Mouse (Mus musculus): ENCODE data around the gene Slc25a19. TPM values are rescaled to one million over a fixed set of nuclear protein-coding genes. Genes with fewer than 3 reads are reported as not detected.

Slc25a19 gene
- polyA plus RNA-seq, 1 experiment from 2014 or later = 19.9 TPM

- H3K27ac ChIP-seq (replicated peaks; ENCODE audit: low read depth, low read length) = no peak overlapping the region
- no peaks in the 10 kb centered on the region for H3K4me1 ChIP-seq (ENCODE audit: control insufficient read depth, insufficient read depth, low read length)
- DNase-seq (ENCODE audit: low spot score) = no peak
- no peak overlapping the region for H3K4me2 ChIP-seq (ENCODE audit: low read depth, low read length)
- 92% methylated on average over 7 of the region's 7 CpGs for WGBS
- H3K27me3 ChIP-seq (ENCODE audit: control insufficient read depth, insufficient read depth, low read length) = no peaks in the 10 kb centered on the region
- ATAC-seq (replicated peaks; ENCODE audit: insufficient number of reproducible peaks, low FRiP score, low TSS enrichment, low read depth) = no peak
- no peaks in the 10 kb centered on the region for H3K36me3 ChIP-seq (replicated peaks; ENCODE audit: control insufficient read depth, insufficient read depth, low read depth, low read length)
- no peak overlapping the region for H3K4me3 ChIP-seq (ENCODE audit: low read depth, low read length)
- no peak overlapping the region for H3K9ac ChIP-seq (replicated peaks; ENCODE audit: low read length)
- no peaks in the 10 kb centered on the region for H3K9me3 ChIP-seq (replicated peaks; ENCODE audit: control insufficient read depth, low read length)
Observed at GRCm38 (mm10) chr11:115619949-115620348, 8.1 kb downstream of the Slc25a19 start.

DNA sequence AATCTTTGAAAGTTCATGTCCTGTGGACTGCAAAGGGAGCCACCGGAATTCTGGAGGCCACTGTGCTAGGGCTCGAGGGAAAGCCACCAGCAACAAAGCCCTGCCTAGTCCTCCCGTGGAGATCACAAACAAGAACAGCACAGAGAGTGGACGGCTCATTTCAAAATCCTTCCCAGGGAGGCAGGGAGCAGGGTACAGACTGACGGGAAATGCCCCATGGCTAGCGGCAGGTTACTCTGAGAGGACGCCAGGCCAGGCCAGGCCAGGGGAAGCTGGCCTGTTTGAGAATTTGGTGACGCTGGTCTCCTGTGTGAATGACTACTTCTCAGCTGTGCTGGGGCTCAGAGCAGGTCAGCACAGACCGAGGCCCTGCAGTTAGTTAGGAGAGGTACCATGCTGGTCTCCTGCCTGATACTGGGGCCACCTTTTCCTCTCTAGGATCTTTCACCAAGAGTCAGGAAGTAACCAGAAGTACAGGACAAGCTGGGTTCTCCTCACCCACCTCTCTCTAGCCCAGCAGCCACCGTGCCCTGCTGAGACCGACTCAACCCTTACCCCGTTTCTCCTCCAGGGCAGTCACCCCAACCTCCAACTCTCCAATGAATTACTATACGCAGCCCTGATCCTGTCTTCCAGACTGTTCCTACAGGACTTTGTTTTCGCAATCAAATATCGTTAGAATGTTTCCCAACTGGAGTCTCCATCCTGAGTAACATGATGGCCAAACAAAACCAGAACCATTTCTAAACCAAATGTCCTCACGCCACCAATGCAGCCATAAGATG lies 9.2 kb downstream of the Slc25a19 start:
- Histone ChIP-seq H3K27ac (replicated peaks; ENCODE audit: low read depth, low read length) (no peak overlapping the region), H3K4me2 (ENCODE audit: low read depth, low read length) (no peak overlapping the region), H3K4me3 (ENCODE audit: low read depth, low read length) (no peak overlapping the region), H3K9ac (replicated peaks; ENCODE audit: low read length) (no peak overlapping the region), H3K36me3 (replicated peaks; ENCODE audit: control insufficient read depth, insufficient read depth, low read depth, low read length) (no peaks in the 10 kb centered on the region), H3K27me3 (ENCODE audit: control insufficient read depth, insufficient read depth, low read length) (no peaks in the 10 kb centered on the region), H3K4me1 (ENCODE audit: control insufficient read depth, insufficient read depth, low read length) (no peaks in the 10 kb centered on the region), H3K9me3 (replicated peaks; ENCODE audit: control insufficient read depth, low read length) (no peaks in the 10 kb centered on the region)
- 87% methylated on average over 16 of the region's 16 CpGs for WGBS
- DNase-seq (ENCODE audit: low spot score) = no peak
- no peak for ATAC-seq (replicated peaks; ENCODE audit: insufficient number of reproducible peaks, low FRiP score, low TSS enrichment, low read depth)

DNA sequence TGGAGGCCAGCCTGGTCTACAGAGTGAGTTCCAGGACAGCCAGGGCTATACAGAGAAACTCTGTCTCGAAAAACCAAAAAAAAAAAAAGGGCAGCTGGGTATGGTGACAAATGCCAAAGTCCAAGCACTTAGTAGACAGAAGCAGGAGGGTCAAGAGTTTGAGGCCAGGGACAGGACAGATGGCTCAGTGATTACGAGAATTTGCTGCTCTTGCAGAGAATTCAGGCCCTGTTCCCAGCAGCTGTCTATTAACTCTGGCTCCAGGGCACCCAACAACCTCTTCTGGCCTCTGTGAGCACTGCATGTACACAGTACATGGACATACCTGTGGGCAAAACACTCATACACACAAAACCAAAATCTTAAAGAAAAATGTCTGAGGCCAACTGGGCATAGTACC lies 10.1 kb downstream of the Slc25a19 start:
- ATAC-seq (replicated peaks; ENCODE audit: insufficient number of reproducible peaks, low FRiP score, low TSS enrichment, low read depth) = no peak
- DNase-seq (ENCODE audit: low spot score) = no peak
- no peaks in the 10 kb centered on the region for H3K4me1 ChIP-seq (ENCODE audit: control insufficient read depth, insufficient read depth, low read length)
- no peaks in the 10 kb centered on the region for H3K36me3 ChIP-seq (replicated peaks; ENCODE audit: control insufficient read depth, insufficient read depth, low read depth, low read length)
- H3K4me2 ChIP-seq (ENCODE audit: low read depth, low read length) = no peak overlapping the region
- no peak overlapping the region for H3K9ac ChIP-seq (replicated peaks; ENCODE audit: low read length)
- H3K9me3 ChIP-seq (replicated peaks; ENCODE audit: control insufficient read depth, low read length) = no peaks in the 10 kb centered on the region
- H3K27ac ChIP-seq (replicated peaks; ENCODE audit: low read depth, low read length) = no peak overlapping the region
- no peaks in the 10 kb centered on the region for H3K27me3 ChIP-seq (ENCODE audit: control insufficient read depth, insufficient read depth, low read length)
- H3K4me3 ChIP-seq (ENCODE audit: low read depth, low read length) = no peak overlapping the region
- 67% methylated on average over 2 of the region's 2 CpGs for WGBS

DNA sequence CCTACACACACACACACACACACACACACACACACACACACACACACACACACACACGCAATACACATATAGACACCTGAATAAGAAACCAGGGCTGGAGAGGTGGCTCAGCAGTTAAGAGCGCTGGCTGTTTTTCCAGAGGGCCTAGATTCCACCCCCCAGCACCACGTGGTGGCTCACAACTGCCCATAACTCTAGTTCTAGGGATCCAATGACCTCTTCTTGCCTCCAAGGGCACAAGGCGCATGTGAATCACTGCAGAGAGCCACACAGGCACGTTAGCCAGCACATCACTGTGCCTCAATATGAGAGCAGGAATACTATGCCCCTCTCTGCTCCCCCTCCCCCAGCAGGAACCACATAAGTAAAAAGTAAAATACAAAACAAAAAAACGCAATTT lies 11.2 kb downstream of the Slc25a19 start:
- ATAC-seq (replicated peaks; ENCODE audit: insufficient number of reproducible peaks, low FRiP score, low TSS enrichment, low read depth) (no peak), DNase-seq (ENCODE audit: low spot score) (no peak)
- Histone ChIP-seq H3K9ac (replicated peaks; ENCODE audit: low read length) (no peak overlapping the region), H3K4me3 (ENCODE audit: low read depth, low read length) (no peak overlapping the region), H3K4me1 (ENCODE audit: control insufficient read depth, insufficient read depth, low read length) (no peaks in the 10 kb centered on the region), H3K27ac (replicated peaks; ENCODE audit: low read depth, low read length) (no peak overlapping the region), H3K36me3 (replicated peaks; ENCODE audit: control insufficient read depth, insufficient read depth, low read depth, low read length) (no peaks in the 10 kb centered on the region), H3K4me2 (ENCODE audit: low read depth, low read length) (no peak overlapping the region), H3K27me3 (ENCODE audit: control insufficient read depth, insufficient read depth, low read length) (no peaks in the 10 kb centered on the region), H3K9me3 (replicated peaks; ENCODE audit: control insufficient read depth, low read length) (no peaks in the 10 kb centered on the region)
- 73% methylated on average over 6 of the region's 6 CpGs for WGBS

DNA sequence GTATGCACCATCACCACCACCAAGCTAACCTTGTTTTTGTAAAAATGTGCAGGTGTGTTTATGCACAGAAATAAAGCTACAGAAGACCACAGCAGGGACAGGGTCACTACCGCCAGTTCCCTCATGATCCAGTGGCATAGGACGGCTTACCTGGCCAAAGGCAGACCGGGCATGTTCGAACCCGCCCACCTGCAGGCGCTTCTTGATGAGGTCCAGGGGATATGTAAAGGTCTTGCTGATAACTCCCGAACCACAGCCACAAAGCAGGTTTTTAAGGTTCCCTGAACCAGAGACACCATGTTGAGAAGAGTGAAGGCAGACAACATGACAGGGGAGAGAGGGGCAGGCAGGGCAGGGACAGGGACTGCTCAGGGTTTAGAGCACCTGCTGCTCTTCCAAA lies 11.7 kb downstream of the Slc25a19 start:
- Histone ChIP-seq H3K9ac (replicated peaks; ENCODE audit: low read length) (no peak overlapping the region), H3K27ac (replicated peaks; ENCODE audit: low read depth, low read length) (no peak overlapping the region), H3K9me3 (replicated peaks; ENCODE audit: control insufficient read depth, low read length) (no peaks in the 10 kb centered on the region), H3K4me2 (ENCODE audit: low read depth, low read length) (no peak overlapping the region), H3K4me1 (ENCODE audit: control insufficient read depth, insufficient read depth, low read length) (no peaks in the 10 kb centered on the region), H3K27me3 (ENCODE audit: control insufficient read depth, insufficient read depth, low read length) (no peaks in the 10 kb centered on the region), H3K4me3 (ENCODE audit: low read depth, low read length) (no peak overlapping the region), H3K36me3 (replicated peaks; ENCODE audit: control insufficient read depth, insufficient read depth, low read depth, low read length) (no peaks in the 10 kb centered on the region)
- 89% methylated on average over 7 of the region's 7 CpGs for WGBS
- no peak for DNase-seq (ENCODE audit: low spot score)
- no peak for ATAC-seq (replicated peaks; ENCODE audit: insufficient number of reproducible peaks, low FRiP score, low TSS enrichment, low read depth)

DNA sequence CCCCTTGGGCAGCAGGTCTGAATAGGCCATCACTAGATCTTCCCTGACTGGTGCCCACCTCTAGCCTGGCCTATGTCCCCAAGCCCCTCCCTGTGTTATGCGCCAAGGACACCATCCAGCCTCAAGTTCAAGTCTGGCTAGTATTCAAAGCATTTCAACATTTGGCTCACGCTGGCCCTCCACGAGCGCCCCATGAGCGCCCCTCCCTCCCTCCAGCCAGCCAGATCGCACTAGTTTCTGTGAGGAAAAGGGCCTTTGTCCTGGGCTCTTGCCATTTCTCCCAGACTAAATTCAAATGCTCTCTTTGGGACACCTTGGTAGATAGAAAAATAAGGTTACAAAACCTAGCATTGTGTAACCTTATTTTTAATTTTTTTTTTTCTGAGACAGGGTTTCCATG lies 12.2 kb downstream of the Slc25a19 start:
- WGBS = 92% methylated on average over 6 of the region's 6 CpGs
- ATAC-seq (replicated peaks; ENCODE audit: insufficient number of reproducible peaks, low FRiP score, low TSS enrichment, low read depth) (no peak), DNase-seq (ENCODE audit: low spot score) (no peak)
- H3K4me1 ChIP-seq (ENCODE audit: control insufficient read depth, insufficient read depth, low read length) = no peaks in the 10 kb centered on the region
- no peak overlapping the region for H3K9ac ChIP-seq (replicated peaks; ENCODE audit: low read length)
- H3K27ac ChIP-seq (replicated peaks; ENCODE audit: low read depth, low read length) = no peak overlapping the region
- H3K27me3 ChIP-seq (ENCODE audit: control insufficient read depth, insufficient read depth, low read length) = no peaks in the 10 kb centered on the region
- no peak overlapping the region for H3K4me3 ChIP-seq (ENCODE audit: low read depth, low read length)
- H3K9me3 ChIP-seq (replicated peaks; ENCODE audit: control insufficient read depth, low read length) = no peaks in the 10 kb centered on the region
- H3K36me3 ChIP-seq (replicated peaks; ENCODE audit: control insufficient read depth, insufficient read depth, low read depth, low read length) = no peaks in the 10 kb centered on the region
- no peak overlapping the region for H3K4me2 ChIP-seq (ENCODE audit: low read depth, low read length)

DNA sequence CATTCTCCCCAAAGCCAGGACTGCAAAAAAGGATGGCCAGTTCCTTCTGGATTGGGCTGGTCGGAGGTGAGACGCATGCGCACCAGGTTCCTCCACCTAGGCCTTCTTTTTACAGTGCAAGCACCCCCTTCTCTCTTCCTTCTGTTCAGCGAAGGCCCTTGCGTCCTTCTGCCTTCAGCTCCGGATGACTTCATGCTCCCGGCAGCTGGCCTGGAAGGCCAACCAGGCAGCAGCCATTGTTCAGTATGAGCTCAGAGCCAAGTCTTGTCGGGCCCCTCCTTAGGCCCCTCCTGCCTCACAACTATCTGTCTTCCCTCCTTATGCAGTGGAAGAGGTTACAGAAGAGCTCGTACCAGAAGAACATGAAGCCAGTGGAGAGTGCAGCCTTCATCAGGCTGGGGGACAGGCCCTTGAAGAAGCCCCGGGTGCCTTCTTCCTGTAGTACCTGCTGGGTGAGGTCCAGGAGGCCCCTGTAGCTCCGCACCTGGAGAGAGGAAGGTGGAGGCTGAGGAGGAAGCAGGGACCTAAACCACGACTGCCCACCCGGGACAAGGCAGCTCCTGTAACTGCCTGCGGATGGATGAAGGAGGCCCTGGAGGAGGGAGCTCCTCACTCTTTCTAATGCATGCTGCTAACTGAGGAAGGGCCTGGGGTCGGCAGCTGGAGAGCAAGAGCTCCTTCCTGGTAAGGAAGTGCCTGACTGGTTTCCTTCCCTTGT lies 12.8 kb downstream of the Slc25a19 start:
- 79% methylated on average over 15 of the region's 15 CpGs for WGBS
- H3K4me1 ChIP-seq (ENCODE audit: control insufficient read depth, insufficient read depth, low read length) = no peaks in the 10 kb centered on the region
- H3K27me3 ChIP-seq (ENCODE audit: control insufficient read depth, insufficient read depth, low read length) = no peaks in the 10 kb centered on the region
- no peak overlapping the region for H3K27ac ChIP-seq (replicated peaks; ENCODE audit: low read depth, low read length)
- no peak overlapping the region for H3K9ac ChIP-seq (replicated peaks; ENCODE audit: low read length)
- DNase-seq (ENCODE audit: low spot score) (no peak), ATAC-seq (replicated peaks; ENCODE audit: insufficient number of reproducible peaks, low FRiP score, low TSS enrichment, low read depth) (no peak)
- no peaks in the 10 kb centered on the region for H3K9me3 ChIP-seq (replicated peaks; ENCODE audit: control insufficient read depth, low read length)
- no peaks in the 10 kb centered on the region for H3K36me3 ChIP-seq (replicated peaks; ENCODE audit: control insufficient read depth, insufficient read depth, low read depth, low read length)
- no peak overlapping the region for H3K4me3 ChIP-seq (ENCODE audit: low read depth, low read length)
- H3K4me2 ChIP-seq (ENCODE audit: low read depth, low read length) = no peak overlapping the region

DNA sequence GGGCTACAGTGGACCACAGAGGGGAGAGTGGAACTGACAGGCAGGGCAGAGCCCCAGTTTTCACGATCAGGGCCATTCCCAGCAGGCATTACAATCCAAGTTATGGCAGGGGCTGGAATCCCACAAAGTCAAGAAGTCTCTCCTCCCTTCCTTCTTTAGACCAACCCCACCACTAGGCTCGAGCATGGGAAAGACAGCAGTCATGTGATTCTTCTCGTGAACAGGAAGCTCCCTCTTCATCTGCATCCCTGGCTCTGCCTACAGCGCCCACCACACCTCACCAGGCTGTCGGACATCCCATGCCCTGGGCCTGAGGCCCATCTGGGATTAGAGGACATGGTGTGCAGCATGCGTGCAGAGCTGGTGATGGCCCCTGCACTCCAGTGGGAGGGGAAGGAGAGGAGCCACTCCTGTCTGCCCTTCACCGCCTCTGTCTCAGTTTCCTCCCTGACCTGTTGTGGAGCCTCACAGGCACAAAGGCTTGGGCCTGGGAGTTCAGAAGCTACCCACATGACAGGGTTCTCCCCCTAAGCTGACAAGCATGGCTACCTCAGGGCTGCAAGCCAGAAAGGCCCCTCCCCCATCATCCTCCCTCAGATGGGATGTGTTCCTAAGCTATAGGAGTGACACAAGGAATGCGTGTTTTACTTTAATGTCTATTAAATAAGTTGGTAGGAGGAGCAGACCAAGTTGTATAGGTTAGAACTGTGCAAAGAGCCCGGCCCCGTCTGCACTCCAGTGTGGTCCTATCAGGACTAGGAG lies 13.6 kb downstream of the Slc25a19 start:
- Histone ChIP-seq H3K36me3 (replicated peaks; ENCODE audit: control insufficient read depth, insufficient read depth, low read depth, low read length) (no peaks in the 10 kb centered on the region), H3K9ac (replicated peaks; ENCODE audit: low read length) (no peak overlapping the region), H3K4me2 (ENCODE audit: low read depth, low read length) (no peak overlapping the region), H3K4me1 (ENCODE audit: control insufficient read depth, insufficient read depth, low read length) (no peaks in the 10 kb centered on the region), H3K27me3 (ENCODE audit: control insufficient read depth, insufficient read depth, low read length) (no peaks in the 10 kb centered on the region), H3K27ac (replicated peaks; ENCODE audit: low read depth, low read length) (no peak overlapping the region), H3K4me3 (ENCODE audit: low read depth, low read length) (no peak overlapping the region), H3K9me3 (replicated peaks; ENCODE audit: control insufficient read depth, low read length) (no peaks in the 10 kb centered on the region)
- ATAC-seq (replicated peaks; ENCODE audit: insufficient number of reproducible peaks, low FRiP score, low TSS enrichment, low read depth) (no peak), DNase-seq (ENCODE audit: low spot score) (no peak)
- 86% methylated on average over 10 of the region's 10 CpGs for WGBS

All from embryonic facial prominence, embryonic 11.5 days (tissue).